Mouse (Mus musculus) left cerebral cortex, adult 8-10 months (tissue): ENCODE data around the gene Meltf. TPM values are rescaled to one million over a fixed set of nuclear protein-coding genes. Genes with fewer than 3 reads are reported as not detected.

Experiments used
- DNase-seq, 2 experiments: peaks; one replicate each; pipeline ENCODE4 v3.0.0; 2022; ENCODE audit warnings: low spot score in 2 of 2
- total RNA-seq, 4 experiments: library from RNA; stranded (reverse); gene quantifications; 2 replicates each; pipeline ENCODE4 v1.2.4; 2022

The Meltf gene
- under 1 TPM; 0.59 to 0.72 (median 0.64) TPM for total RNA-seq

DNA sequence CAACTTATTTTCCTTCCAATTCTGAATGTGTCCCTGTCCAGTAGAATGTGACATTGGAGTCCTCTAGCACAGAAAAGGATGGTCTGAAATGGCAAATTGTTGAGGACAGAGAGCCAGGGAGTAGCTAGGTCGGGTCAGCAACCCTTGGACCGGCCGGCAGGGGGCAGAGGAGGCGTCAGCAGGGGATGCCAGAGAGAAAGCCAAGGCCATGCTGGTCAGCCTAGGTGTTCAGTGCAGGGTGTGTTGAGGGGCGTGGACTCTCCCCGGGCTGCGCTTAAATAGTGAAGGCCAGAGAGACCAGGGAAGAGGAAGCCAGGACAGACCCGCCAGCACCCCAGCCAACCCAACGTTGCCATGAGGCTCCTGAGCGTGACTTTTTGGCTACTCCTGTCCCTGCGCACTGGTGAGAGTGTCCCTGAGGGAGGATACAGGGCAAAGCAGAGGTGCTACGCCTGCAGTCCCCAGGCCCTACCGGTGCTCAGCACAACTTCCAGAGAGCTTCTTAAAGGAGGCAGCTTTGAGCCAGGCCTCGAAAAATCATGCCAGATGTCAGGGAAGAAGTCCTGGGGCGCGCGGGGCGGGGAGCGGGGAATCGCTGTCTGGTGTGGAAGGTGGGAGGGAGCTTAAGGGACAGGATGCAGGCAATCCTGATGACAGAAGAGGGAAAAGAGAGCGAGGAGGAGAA, at the start of gene Meltf:
TSS of gene Meltf (plus strand) at position 238 of the 685 bp plus-strand sequence.
- no peak for DNase-seq

DNA sequence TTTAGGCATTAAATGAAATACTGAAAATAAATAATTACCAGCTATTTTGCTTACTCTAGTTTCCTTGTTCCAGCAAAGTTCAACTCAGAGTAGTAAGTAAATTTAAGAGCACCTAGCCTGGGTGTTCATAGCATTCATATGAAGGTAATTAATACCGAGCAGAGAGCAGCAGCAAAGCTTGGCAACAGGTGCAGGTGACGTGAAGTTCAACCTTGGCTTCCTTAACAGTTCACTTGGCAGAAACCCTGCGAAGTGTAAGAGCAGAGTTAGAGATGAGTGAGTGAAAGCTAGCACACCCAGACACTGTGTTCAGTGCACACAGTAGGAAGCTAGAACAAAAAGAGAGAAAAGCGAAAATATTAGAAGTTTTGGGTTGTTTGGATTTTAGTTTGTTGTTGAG, 47.9 kb upstream of the Meltf start:
- DNase-seq: no peak

DNA sequence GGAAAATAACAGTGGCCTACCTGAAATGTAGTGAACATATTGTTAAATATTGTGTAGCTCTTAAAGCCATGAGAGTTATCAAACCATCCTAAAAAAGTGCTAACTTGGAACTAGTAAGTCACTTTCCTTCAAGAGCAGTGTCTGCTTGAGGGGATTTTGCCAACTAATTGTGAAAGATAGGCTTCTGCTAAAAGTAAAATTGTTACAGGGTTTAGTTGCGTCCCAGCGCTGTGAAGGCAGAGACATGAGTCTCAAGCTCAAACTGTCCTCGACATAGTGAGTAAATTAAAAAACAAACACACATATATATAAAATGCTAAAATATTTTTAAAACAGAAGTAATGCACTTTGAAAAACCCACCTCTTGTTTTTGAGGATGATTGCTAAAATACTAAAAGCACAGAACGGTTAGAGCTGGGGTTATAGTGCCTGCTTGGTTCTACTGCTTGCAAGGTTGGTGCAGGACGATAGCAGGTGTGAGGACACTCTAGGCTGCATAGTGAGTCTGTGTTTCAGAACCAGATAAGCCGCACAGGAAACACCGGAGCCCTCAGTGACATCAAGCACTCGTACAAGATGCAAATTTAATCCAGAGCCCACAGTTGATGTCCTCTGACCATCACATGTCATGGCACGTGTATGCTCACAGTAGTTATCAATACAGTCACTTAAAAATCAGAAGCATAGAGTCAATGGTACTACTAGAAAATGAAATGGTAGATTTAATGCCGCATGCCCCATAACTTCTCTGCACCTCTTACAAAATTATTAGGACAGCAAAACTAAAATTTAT, 45.8 kb upstream of the Meltf start:
- no peak for DNase-seq

DNA sequence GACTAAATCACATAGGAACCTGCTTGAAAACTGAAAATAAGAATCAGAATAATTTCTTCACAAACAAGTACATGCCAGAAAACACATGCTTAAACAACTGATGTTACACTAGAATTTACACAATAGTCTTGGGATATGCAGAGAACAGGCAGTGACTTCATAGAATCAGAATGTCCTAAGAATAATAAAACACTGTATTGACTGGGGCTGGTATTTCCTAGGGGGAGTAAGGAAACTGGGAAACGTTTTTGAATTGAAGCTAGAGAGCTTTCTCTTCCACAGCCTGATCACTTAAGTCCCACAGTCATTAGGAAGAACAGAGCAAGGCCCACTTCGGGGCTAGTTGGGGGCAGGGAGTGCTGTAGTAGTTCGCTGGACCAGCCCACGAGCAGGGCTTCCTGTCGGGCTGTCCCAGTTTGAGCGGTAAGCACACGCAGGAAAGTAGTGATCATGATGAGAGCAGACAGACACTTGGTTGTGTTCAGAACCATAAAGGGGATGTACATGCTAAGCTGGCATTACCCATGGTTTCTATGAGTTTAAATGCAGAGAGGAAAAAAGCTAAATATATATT, 44.5 kb upstream of the Meltf start:
- DNase-seq: no peak

DNA sequence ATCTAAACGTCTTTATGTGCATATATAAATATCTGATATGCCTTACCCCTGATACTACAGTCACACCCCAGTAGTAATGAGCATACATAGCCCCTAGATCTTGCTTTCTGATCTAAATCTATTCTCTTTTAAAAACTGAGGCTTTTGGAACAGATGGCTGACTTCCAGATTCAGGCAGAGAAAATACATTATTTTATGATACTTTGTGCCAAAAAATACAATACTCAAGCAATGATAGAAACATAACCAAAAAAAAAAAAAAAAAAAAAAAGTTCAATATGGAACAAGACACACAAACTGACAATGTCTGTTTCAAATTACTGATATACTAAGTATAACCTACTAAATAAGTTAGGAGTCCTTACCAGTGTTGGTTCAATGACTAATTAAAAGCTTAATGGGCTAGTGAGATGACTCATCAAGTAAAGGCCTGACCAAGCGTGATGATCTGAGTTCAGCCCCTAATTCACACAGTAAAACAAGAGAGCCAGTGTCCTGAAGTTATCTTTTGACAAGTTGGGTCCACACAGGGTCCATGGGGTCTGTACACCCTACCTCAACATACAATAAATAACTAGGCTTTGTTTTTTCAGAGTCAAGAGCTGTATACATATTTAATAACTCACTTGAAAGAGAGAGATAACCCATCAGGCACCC, 43.8 kb upstream of the Meltf start:
- DNase-seq: no peak

DNA sequence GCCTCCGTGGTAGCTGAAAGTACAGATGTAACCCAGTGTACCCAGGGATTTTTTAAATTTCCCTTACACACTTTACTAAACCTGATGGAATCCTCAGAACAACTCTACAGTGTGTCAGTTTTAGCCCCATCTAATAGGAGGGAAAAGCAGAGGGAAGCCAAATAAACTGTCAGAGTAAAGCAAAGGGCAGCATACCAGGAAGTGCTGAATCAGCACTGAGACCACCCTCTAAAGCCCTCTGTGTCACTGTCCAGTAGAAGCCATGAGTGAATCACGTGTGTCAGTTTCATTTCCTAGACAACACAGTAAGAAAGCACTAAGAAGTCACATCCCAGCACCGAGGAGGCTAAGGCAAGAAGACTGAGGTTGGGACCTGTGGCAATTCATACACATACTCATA, 41.2 kb upstream of the Meltf start:
- DNase-seq: no peak

DNA sequence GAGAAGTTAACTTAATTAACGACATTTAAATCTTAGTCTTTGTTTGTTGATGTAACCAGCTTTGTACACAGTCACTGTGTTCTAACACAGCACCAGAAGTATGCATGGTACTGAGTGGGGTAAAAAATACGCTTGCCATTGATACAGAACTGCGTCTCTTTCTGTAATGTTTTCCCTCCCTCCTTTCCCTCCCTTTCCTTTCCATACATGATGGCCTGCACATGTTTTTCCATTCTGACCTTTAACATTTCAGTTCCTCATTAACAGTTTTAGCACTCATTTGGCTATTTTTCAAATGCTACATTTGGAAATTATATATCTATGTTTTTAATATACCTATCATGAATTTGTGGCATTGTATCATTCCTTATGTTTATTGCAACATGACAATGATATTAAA, 34.4 kb upstream of the Meltf start:
- DNase-seq: no peak

DNA sequence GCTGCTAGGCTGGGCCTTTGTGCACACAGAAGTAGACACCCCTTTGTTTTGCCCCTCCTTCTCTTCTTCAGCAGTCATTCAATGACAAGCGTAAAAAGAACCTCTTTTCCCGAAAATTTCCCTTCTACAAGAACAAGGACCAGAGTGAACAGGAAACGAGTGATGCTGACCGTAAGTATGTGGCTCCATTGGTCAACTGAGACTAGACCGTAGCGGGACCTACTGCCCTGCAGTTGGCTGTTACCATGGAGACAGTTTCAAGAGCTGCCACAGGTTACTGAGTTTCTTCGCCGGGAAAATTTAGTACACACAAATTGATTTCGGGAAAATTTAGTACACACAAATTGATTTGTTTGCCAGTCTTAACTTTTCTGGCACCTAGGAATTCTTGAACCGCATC, 31.8 kb upstream of the Meltf start:
- DNase-seq: no peak

DNA sequence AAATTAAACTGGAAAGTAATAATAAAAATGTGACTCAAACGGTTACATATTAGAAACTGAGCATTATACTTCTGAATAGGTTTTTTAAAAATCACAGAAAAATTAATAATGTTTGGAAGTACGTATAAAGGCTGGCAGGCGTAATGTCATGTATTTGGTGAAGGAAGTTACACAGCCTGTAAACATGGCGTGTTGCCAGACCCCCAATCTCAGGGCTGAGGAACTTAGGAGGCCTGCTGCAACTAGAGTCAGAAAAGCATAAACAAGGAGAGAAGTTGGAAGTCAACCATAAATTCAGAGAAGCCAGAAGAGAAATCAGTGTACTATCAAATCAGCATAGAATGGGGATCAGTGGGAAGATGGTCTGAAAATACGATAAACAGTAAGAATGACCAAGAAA, 14.7 kb upstream of the Meltf start:
- DNase-seq: no peak

DNA sequence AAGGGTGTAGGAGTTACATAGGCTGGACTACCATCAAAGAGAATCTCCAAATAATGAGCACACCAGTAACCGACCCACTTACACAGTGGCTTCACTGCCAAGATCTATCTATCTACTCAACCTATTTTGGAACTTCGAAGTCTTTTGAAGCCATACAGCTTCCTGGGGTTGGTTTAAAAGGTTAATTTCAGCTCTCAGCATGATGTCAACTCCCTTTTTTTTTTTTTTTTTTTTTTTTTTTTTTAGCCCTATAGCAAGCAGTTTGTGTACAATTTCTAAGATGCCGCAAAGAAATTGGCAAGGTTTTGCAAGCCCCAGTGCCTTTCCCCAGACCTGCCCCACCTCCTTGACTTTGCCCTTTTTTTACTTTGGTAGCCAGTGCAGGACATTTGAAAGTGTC, 13.4 kb upstream of the Meltf start:
- no peak for DNase-seq

DNA sequence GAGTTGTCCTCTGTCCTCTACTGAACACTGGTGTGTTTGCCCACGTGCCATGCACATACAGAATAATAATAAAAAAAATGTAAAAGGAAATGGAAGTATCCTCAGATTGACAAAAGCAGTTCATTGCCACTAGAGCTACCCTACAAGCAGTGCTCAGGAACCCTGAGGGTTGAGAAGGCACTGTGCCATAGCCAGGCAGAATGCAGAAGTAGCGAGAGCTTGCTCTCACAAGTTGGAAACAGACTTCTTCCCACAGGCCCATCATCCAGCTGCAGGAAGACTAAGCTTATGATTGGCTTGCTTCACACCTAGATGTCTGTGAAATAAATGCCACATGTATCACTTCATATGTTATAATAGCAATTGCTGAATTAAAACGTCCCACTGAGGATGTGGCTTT, 11.7 kb upstream of the Meltf start:
- DNase-seq: no peak

DNA sequence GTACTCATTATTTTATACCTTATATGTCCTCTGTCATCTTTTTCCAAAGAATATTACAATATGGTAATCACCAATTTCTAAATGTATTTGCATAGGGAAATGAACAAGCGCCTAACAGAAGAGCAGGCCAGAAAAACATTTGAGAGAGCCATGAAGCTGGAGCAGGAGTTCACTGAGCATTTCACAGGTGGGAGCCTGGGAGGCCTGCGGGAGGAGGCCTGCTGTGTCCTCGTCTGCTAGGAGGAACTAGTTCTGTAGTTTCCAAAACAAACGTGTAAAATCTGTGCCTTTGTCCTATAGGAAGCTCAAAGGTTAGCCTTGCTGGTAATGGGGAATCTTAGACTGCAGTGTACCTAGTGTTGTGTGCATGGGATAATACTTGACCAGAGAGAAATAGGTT, 10.9 kb upstream of the Meltf start:
- DNase-seq: no peak

DNA sequence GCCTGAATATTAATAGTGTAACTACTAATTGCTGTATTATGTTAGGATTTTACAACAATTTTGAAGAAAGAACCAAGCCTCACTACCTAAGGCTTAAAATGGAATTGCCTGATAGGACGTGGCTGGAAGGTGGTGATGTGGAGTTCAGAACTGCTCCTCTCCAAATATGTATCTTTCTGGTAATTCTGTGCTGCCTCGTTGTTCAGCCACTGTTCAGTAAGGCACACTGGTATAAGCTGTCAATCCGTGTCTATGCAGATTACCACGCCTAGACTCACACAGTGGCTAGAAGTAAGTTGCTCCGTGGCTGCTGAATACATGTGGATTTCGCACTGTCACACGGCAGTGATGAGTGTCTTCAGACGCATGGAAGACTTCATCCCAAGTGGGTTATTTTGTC, 4.9 kb upstream of the Meltf start:
- no peak for DNase-seq

DNA sequence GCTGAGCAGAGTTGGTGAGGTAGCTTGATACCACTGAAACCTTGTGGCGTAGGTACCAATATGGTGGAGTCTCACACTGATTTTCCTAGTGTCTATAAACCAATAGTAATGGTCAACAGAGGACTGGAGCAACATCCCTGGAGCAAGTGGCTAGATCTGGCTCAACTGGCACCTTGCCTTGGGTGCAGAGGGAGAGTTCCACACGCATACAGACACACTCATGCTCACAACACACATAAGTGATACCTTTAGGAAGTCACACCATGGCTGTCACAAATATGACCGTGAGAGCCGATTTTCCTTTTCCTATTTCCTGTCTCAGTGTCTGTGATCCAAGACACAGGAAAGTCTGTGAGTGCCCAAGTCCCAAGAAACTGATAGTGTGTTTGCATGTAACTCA, 3.2 kb upstream of the Meltf start:
- no peak for DNase-seq

DNA sequence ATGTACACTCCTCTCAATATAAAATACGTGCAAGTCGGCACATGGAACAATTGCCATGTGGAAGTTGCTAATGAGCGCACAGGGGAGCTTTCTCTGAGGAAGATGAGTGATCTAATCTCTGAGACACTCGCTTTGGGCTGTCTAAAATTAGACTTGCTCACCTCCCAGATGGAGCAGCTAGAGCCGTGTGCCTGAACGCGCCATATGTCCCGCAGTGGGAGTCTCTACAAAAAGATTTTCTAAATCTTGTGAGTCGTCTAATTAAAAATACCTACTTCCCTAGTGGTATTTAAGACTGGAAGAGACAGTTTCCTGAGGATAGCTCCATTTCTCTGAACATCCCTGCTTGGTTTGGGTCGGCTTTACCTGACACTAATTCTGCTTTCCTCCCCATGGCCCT, 2.2 kb upstream of the Meltf start:
- DNase-seq: peak in 1 of 2 experiments; percentile 86

DNA sequence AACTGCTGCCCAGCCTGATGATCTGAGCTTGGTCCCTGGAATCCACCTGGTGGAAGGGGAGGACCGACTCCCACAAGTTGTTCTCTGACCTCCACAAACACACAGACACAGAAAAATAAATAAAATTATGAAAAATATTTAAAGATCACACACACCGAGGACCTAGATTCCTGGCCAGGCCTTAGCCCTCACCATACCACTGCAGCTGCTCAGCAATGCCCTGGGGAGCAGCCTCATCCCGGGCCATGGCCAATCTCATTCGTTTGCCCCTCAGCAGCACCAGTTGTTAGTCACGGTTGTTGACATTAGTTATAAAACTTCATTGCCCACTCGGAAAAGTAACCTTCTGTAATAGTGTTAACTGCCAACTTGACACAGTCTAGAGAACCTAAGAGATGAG, 558 bp upstream of the Meltf start:
- no peak for DNase-seq

DNA sequence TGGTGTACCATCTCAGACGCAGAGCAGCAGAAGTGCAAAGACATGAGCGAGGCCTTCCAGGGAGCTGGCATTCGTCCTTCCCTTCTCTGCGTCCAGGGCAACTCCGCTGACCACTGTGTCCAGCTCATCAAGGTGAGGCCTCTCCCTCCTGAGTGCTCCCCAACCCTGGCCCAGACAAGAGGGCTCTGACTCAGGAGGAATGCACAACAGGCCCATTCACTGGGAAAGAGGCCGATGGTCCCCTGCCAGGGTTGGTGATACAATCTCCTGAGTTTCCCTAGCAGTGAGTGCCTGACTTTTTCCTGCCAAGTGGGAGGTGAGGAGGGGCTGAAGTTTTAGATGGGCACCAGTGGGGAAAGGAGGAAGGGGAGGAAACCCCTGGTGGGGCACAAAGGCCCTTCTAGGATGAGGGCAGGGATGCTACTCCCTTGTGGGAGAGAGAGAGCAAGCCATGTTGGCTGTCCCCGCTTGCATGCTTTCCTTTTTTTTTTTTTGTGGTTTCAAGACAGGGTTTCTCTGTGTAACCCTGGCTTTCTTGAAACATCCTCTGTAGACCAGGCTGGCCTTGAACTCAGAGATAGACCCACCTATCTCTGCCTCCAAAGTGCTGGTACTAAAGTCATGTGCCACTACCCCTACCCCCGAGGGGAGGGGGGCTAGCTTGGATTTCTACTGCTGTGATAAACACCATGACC, 1.7 kb downstream of the Meltf start:
- no peak for DNase-seq

DNA sequence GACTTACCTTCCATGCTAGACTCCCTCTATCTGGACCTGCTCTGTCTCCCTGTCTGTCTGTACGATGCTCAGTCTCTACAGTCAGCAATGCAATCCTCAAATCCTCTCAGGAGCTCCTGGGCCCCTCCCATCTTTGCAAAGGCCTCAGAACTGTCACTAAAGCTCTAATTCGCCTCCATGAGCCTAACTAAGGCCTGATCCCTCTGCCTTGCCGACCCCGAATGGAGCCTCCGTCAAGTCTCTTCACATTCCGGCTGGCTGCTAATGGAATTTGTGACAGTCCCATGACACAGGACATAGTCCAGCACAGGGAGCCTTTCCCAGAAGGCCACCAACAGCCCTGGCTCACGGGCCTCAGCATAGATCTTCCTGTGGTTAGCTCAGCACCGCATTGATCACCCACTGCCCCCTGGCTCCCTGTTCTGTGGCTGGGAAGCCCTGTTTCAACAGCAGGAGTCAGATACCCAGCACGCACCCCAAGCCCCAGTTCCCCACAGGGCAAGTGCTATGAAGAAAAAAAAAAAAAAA, 3.8 kb downstream of the Meltf start:
- DNase-seq: no peak

DNA sequence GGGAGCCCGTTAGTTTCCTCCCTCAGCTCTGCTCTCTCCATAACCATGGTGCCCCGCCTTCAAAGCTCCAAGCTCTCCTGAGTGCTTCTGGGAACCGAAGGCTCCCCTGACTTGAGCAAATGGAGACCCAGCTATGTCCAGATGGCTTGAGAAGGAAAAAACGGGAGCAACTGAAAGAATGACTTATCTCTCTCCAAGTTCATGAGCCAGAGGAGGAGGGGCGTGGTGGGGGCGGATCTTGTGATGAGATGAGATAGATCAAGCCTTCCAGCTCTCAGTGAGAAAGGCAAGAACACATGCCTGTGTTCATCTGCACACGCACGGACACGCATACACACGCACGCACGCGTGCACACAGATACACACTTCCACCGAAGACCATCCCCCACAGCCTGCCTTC, 4.7 kb downstream of the Meltf start:
- DNase-seq: peak in 1 of 2 experiments; percentile 74

DNA sequence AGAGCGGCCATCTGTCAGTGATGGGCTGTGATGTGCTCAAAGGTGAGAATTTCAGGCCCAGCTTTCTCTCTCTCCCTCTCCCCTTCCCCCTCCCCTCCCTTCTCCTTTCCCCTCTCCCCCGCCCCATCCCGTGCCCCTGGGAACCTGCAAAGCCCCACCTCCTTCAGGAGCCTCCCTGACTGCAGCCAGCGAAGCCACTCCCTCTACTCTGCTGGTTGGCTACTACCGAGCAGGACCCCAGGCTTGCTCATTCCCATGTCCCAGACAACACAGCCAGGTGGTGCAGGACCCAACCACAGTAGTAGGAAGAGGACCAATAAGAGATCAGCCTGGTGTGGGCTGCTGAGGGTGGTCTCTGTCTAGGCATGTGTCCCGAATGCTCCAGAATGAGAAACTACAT, 5.3 kb downstream of the Meltf start:
- no peak for DNase-seq

DNA sequence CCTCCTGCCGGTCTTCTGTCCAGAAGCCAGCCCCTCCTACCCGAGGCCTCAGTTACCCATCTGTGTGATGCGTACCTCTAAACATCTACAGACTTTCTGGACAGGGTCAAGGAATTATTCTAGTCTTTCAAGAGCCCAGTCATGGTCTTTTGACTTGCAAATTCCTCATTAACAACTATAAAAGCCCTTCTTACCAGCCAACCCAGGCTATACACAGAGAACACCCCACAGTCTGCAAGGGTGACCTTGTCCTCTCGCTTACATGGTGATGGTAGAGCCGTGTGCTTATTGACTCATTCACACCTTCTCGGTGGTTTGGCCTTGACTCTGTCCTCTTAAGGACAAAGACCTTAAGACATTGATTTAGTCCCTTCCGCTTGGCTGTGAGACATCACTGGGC, 12.3 kb downstream of the Meltf start:
- no peak for DNase-seq
